Mouse (Mus musculus) yolk sac, embryonic 10.5 days (tissue): Measurements from ENCODE around the gene Ifitm7.
A peak's percentile ranks its signal among the peaks of the same experiment; 100 is the strongest.
"Not testable (repeated sequence)": the region's sequence is repeated elsewhere in the genome, so short reads cannot be mapped to it uniquely, and the experiment has no call there.

Experiments
- DNase-seq: peaks from one replicate; pipeline ENCODE4 v3.0.0-alpha.2; 2017; ENCODE audit warnings: low spot score

The Ifitm7 gene

GRCm38 (mm10) chr16:13977026-13977425 lies 9.7 kb downstream of the Ifitm7 start:
- DNase-seq, result not testable (repeated sequence)

GRCm38 (mm10) chr16:13976358-13976896 lies 10.3 kb downstream of the Ifitm7 start:
- not testable (repeated sequence) for DNase-seq

- DNase-seq, result no peak
Observed at GRCm38 (mm10) chr16:13972051-13972450, 14.6 kb downstream of the Ifitm7 start.

- DNase-seq, result no peak
Observed at GRCm38 (mm10) chr16:13969096-13969495, 17.6 kb downstream of the Ifitm7 start.

GRCm38 (mm10) chr16:13962053-13962452 lies 24.6 kb downstream of the Ifitm7 start:
- no peak for DNase-seq

GRCm38 (mm10) chr16:13951245-13951644 lies 35.4 kb downstream of the Ifitm7 start:
- DNase-seq, result no peak

- no peak for DNase-seq
Observed at GRCm38 (mm10) chr16:13946306-13946705, 40.4 kb downstream of the Ifitm7 start.

- DNase-seq, result no peak
Observed at GRCm38 (mm10) chr16:13945153-13945552, 41.5 kb downstream of the Ifitm7 start.

- no peak for DNase-seq
Observed at GRCm38 (mm10) chr16:13944752-13945151, 41.9 kb downstream of the Ifitm7 start.

- no peak for DNase-seq
Observed at GRCm38 (mm10) chr16:13944178-13944577, 42.5 kb downstream of the Ifitm7 start.

- DNase-seq, result no peak
Observed at GRCm38 (mm10) chr16:13940847-13941395, 45.8 kb downstream of the Ifitm7 start.

- peak; percentile 70 for DNase-seq
Observed at GRCm38 (mm10) chr16:13940139-13940846, 46.4 kb downstream of the Ifitm7 start.
